Mouse (Mus musculus): ENCODE measurements around the gene Pex11b. TPM values are rescaled to one million over a fixed set of nuclear protein-coding genes. Genes with fewer than 3 reads are reported as not detected.

Pex11b gene
- polyA plus RNA-seq, 1 experiment from 2014 or later: 35.5 TPM

Other genes with a start within 250 kb of the Pex11b start
- 0.53 and 1.0 TPM in 2 replicates for gene BC107364, start 183.1 kb upstream of the Pex11b start, polyA plus RNA-seq (2015; fragmentation: Nextera tagmentation; extraction: Ambion mirVana)
- 7.9 and 8.0 TPM in 2 replicates for gene Hfe2, start 110.2 kb upstream of the Pex11b start, polyA plus RNA-seq (2015; fragmentation: Nextera tagmentation; extraction: Ambion mirVana)
- 206 and 208 TPM in 2 replicates for gene Txnip, start 77.4 kb upstream of the Pex11b start, polyA plus RNA-seq (2015; fragmentation: Nextera tagmentation; extraction: Ambion mirVana)
- gene Gm16253, start 58.4 kb upstream of the Pex11b start, polyA plus RNA-seq (2015; fragmentation: Nextera tagmentation; extraction: Ambion mirVana): 1.3 and 1.6 TPM in 2 replicates
- 34.8 and 38.3 TPM in 2 replicates for gene Polr3gl, start 41.2 kb upstream of the Pex11b start, polyA plus RNA-seq (2015; fragmentation: Nextera tagmentation; extraction: Ambion mirVana)
- 6.7 TPM in 2 replicates for gene Ankrd34a, start 38.7 kb upstream of the Pex11b start, polyA plus RNA-seq (2015; fragmentation: Nextera tagmentation; extraction: Ambion mirVana)
- 5.3 and 5.5 TPM in 2 replicates for gene Lix1l, start 34.2 kb upstream of the Pex11b start, polyA plus RNA-seq (2015; fragmentation: Nextera tagmentation; extraction: Ambion mirVana)
- 73.9 and 78.7 TPM in 2 replicates for gene Rbm8a, start 5.4 kb upstream of the Pex11b start, polyA plus RNA-seq (2015; fragmentation: Nextera tagmentation; extraction: Ambion mirVana)
- 0.10 and 0.15 TPM in 2 replicates for gene Gm42957, start 98 bp downstream of the Pex11b start, polyA plus RNA-seq (2015; fragmentation: Nextera tagmentation; extraction: Ambion mirVana)
- gene Itga10, start 10.2 kb downstream of the Pex11b start, polyA plus RNA-seq (2015; fragmentation: Nextera tagmentation; extraction: Ambion mirVana): 1.00 and 1.2 TPM in 2 replicates
- gene Ankrd35, start 34.8 kb downstream of the Pex11b start, polyA plus RNA-seq (2015; fragmentation: Nextera tagmentation; extraction: Ambion mirVana): 0.31 and 0.56 TPM in 2 replicates
- gene Pias3, start 61.0 kb downstream of the Pex11b start, polyA plus RNA-seq (2015; fragmentation: Nextera tagmentation; extraction: Ambion mirVana): 33.2 and 43.7 TPM in 2 replicates
- gene Nudt17, start 73.2 kb downstream of the Pex11b start, polyA plus RNA-seq (2015; fragmentation: Nextera tagmentation; extraction: Ambion mirVana): 6.6 and 7.0 TPM in 2 replicates
- gene Polr3c, start 92.3 kb downstream of the Pex11b start, polyA plus RNA-seq (2015; fragmentation: Nextera tagmentation; extraction: Ambion mirVana): 23.6 and 28.6 TPM in 2 replicates
- gene Rnf115, start 92.3 kb downstream of the Pex11b start, polyA plus RNA-seq (2015; fragmentation: Nextera tagmentation; extraction: Ambion mirVana): 33.4 and 40.5 TPM in 2 replicates
- gene Pdzk1, start 193.9 kb downstream of the Pex11b start, polyA plus RNA-seq (2015; fragmentation: Nextera tagmentation; extraction: Ambion mirVana): 0.38 TPM in 1 of 2 replicates, not detected in the other
- 0.60 and 4.0 TPM in 2 replicates for gene Cd160, start 194.0 kb downstream of the Pex11b start, polyA plus RNA-seq (2015; fragmentation: Nextera tagmentation; extraction: Ambion mirVana)